Mouse (Mus musculus) heart, adult 2 months (tissue): Measurements from ENCODE around the gene Tmem238l. TPM values are rescaled to one million over a fixed set of nuclear protein-coding genes. Genes with fewer than 3 reads are reported as not detected.

Source experiments
- DNase-seq, 2 experiments: peaks; one replicate each; pipeline ENCODE4 v3.0.0; 2021
- H3K27ac ChIP-seq: fragments of 200-600 bp; 2 replicates; pipeline ENCODE4 v1.8.1; 2022
- H3K27me3 ChIP-seq: fragments of 200-500 bp; 2 replicates; pipeline ENCODE4 v1.6.1; 2012; ENCODE audit warnings: mild to moderate bottlenecking, low read length, inconsistent platforms, mixed read lengths; ENCODE audit not compliant: control insufficient read depth, insufficient read depth
- H3K36me3 ChIP-seq: fragments of 200-500 bp; 2 replicates; pipeline ENCODE4 v1.6.1; 2012; ENCODE audit warnings: low read length, inconsistent platforms; ENCODE audit not compliant: control insufficient read depth, insufficient read depth
- H3K4me1 ChIP-seq: fragments of 200-500 bp; 2 replicates; pipeline ENCODE4 v1.6.1; 2011; ENCODE audit warnings: low read length; ENCODE audit not compliant: control insufficient read depth, insufficient read depth
- H3K4me3 ChIP-seq: fragments of 200-600 bp; 2 replicates; pipeline ENCODE4 v1.8.1; 2022
- H3K79me2 ChIP-seq: fragments of 200-500 bp; replicated peaks from 2 replicates; pipeline ENCODE4 v1.6.1; 2012; ENCODE audit warnings: mild to moderate bottlenecking, inconsistent platforms, low read length, moderate library complexity, mixed read lengths; ENCODE audit not compliant: control insufficient read depth, insufficient read depth
- H3K9ac ChIP-seq: fragments of 200-500 bp; 2 replicates; pipeline ENCODE4 v1.6.1; 2012; ENCODE audit warnings: low read depth, mild to moderate bottlenecking, control low read depth, inconsistent platforms, low read length, mixed read lengths
- CTCF ChIP-seq: fragments of 200-600 bp; IDR thresholded peaks from 2 replicates; pipeline ENCODE4 v1.8.1; 2022; ENCODE audit warnings: antibody characterized with exemption, mild to moderate bottlenecking, moderate library complexity
- EP300 ChIP-seq: fragments of 200-500 bp; IDR thresholded peaks from 2 replicates; pipeline ENCODE4 v1.6.1; 2011; ENCODE audit warnings: low read depth, low read length, control low read depth; ENCODE audit not compliant: insufficient read depth
- POLR2A ChIP-seq: fragments of 200-500 bp; IDR thresholded peaks from 2 replicates; pipeline ENCODE4 v1.6.1; 2011; ENCODE audit warnings: mild to moderate bottlenecking, low read depth, low read length, control low read depth; ENCODE audit not compliant: insufficient read depth
- WGBS: fragments of 180-500 bp; shearing (Covaris S2); methylation state at CpG from one replicate; pipeline ENCODE4 v1.1.7; 2018; 5-methylcytosine and 5-hydroxymethylcytosine counted together
- intact Hi-C: fragments of 180-260 bp; cut with DNase I; formaldehyde crosslinking; loops from one replicate; pipeline ENCODE4 v1.15.1; 2025
- polyA plus RNA-seq: library from polyadenylated mRNA; depleted of rRNA; stranded (reverse); fragments of >200 nt; gene quantifications from 2 replicates; pipeline ENCODE4 v1.2.3, GENCODE M21; 2012
- total RNA-seq, 2 experiments: library from RNA; stranded (reverse); gene quantifications; 2 replicates each; pipeline ENCODE4 v1.2.3; 2021

Tmem238l gene
- total and polyA plus RNA-seq, 3 experiments = not detected

DNA sequence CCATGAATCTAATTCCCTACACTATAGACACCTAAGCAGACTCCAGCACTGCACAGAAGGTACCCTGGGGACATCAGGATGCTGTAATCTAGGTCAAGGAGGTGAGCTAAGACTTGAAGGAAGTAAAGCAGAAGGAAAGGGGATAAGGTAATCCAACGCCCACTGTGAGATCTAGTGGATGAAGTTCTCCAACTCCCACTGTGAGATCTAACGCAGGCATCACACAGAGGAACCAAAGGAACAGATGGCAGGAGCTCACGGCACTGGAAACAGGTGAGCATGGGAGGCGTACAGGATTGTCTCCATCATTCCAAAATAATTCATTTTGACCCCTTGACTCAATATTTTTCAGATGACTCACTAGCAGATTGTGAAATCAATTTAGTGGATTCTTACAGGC lies 40.0 kb downstream of the Tmem238l start:
- Histone ChIP-seq H3K4me1 (peaks cover 3% of the 10 kb centered on the region), H3K4me3 (no peak overlapping the region), H3K27me3 (no peaks in the 10 kb centered on the region), H3K27ac (no peak overlapping the region), H3K79me2 (no peaks in the 10 kb centered on the region), H3K9ac (no peak overlapping the region), H3K36me3 (no peaks in the 10 kb centered on the region)
- no peak for DNase-seq
- intact Hi-C loops = no loop called here
- TF ChIP-seq POLR2A (no peak), CTCF (no peak), EP300 (no peak)
- WGBS = 82% methylated on average over 4 of the region's 4 CpGs

DNA sequence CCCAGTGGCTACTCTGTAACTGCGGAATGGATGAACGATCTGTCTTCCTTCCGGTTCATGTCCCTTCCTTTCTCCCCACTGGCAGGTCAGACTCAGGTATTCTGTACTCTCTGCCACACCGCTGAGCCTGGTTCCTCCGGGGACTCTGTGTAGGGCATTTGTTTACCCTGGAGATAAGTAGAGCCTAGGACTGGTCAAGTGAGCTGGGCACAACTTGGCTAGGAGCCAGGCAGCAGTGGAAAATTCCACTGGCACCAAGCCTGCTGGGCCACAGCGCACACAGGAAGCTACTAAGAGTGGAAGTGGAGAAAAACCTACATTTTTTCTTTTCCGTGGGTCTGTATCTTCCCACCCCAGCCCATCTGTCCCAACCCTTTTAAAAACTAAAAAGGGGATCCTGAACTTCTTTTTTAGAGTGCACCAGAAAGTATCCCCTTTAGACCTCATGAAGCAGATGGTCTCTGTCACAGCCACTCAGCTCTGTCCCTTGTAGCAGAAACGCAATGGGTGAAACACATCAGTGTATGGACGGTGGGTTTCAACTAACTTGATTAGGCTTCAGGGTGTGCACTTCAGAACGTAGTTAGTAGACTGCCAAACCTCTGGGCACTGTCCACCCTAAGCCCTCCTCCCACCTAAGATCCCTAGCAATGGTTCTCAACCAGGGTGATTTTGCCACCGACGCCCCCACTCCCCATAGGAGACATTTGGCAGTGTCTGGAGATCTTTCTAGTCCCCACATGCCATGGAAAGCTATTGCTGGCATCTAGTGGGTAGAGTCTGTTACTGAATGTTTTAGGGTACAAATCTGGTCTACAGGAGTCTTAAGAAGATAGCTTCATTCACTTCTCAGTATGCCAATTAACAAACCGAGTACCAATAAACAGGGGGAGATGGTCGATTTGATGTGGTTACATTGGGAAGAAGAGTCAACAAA lies 42.3 kb downstream of the Tmem238l start:
- DNase-seq = peak; percentile 74 to 75
- Histone ChIP-seq H3K27ac (no peak overlapping the region; the same call in 1 of the 2 replicates), H3K79me2 (no peaks in the 10 kb centered on the region), H3K4me1 (peaks cover 3% of the 10 kb centered on the region), H3K36me3 (no peaks in the 10 kb centered on the region), H3K9ac (no peak overlapping the region), H3K4me3 (no peak overlapping the region), H3K27me3 (no peaks in the 10 kb centered on the region)
- TF ChIP-seq EP300 (0 out of 2 replicates have a peak, but pooled peaks have one; percentile 19), CTCF (no peak), POLR2A (no peak)
- intact Hi-C loops = no loop called here
- WGBS = 48% methylated on average over 14 of the region's 14 CpGs

DNA sequence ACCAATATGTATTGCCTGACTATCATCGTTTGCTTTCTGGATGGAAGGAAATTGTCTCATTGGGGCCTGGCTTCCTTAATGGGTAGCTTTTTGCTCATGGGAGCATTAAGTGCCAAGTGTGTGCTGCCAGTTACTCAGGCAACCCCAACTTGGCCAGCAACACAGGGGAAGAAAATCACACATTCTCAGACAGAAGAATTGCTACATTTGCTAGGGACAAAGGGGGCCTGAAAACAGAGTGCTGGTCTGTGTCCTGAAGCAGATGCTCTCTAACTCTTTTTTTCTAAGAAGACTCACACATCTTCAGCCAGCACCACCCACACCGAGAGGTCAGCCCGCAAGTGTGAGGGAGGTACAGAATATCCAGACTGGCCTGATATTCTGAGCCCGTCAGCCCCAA lies 44.2 kb downstream of the Tmem238l start:
- 69% methylated on average over 4 of the region's 4 CpGs for WGBS
- H3K27me3 ChIP-seq = no peaks in the 10 kb centered on the region
- H3K4me1 ChIP-seq = peaks cover 3% of the 10 kb centered on the region
- no peak for DNase-seq
- intact Hi-C loops = no loop called here
- H3K79me2 ChIP-seq = no peaks in the 10 kb centered on the region
- no peak overlapping the region for H3K9ac ChIP-seq
- no peaks in the 10 kb centered on the region for H3K36me3 ChIP-seq
- H3K4me3 ChIP-seq = no peak overlapping the region
- no peak for TF ChIP-seq POLR2A
- TF ChIP-seq CTCF = no peak
- no peak for TF ChIP-seq EP300
- no peak overlapping the region for H3K27ac ChIP-seq

DNA sequence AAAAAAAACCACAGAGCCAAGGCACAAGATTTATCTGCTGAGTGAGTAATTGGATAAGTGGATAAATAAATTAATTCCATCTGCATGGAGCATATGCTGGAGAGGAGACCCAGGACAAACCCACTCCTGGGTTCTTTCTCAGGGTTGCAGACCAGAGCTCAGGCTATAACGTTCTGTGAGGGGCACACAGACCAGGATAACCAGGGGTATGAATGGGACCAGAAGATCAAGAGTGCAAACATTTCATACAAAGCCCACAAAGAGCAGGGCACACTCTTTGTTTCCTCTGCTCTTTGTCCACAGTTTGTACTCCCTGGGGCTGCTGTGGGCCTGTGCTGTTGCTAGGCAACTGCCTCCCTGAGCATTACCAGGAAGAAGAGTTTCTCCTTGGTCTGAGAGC lies 45.3 kb downstream of the Tmem238l start:
- Histone ChIP-seq H3K4me3 (no peak overlapping the region), H3K27me3 (no peaks in the 10 kb centered on the region), H3K9ac (no peak overlapping the region), H3K36me3 (no peaks in the 10 kb centered on the region), H3K4me1 (peaks cover 3% of the 10 kb centered on the region), H3K79me2 (no peaks in the 10 kb centered on the region), H3K27ac (no peak overlapping the region)
- WGBS = 72% methylated on average over 1 of the region's 1 CpGs
- no peak for DNase-seq
- intact Hi-C loops = no loop called here
- TF ChIP-seq CTCF (no peak), POLR2A (no peak), EP300 (no peak)

DNA sequence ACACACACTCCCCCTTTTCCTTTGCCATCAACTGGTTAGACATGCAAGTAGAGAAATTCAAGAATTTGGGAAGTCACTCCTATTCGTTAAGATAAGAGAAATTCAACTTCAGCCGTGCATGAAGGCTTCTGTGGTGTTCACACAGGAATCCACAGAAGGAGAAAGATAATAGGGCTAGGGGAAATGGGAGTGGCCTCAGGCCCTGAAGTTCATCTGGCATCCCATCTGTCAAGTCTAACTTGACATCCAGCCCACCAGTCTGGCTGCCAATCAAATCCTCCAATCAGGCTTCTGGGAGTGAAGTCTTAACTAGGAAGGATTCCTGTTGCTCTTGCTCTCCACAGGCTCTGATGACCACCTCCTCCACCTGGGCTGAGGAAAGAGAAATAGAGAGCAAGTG lies 46.5 kb downstream of the Tmem238l start:
- 32% methylated on average over 2 of the region's 2 CpGs for WGBS
- H3K27me3 ChIP-seq = no peaks in the 10 kb centered on the region
- no peak overlapping the region for H3K4me3 ChIP-seq
- intact Hi-C loops = no loop called here
- TF ChIP-seq POLR2A = no peak
- no peak for TF ChIP-seq CTCF
- TF ChIP-seq EP300 = no peak
- DNase-seq = no peak
- H3K79me2 ChIP-seq = no peaks in the 10 kb centered on the region
- H3K27ac ChIP-seq = no peak overlapping the region
- no peak overlapping the region for H3K9ac ChIP-seq
- no peaks in the 10 kb centered on the region for H3K36me3 ChIP-seq
- peaks cover 3% of the 10 kb centered on the region for H3K4me1 ChIP-seq

DNA sequence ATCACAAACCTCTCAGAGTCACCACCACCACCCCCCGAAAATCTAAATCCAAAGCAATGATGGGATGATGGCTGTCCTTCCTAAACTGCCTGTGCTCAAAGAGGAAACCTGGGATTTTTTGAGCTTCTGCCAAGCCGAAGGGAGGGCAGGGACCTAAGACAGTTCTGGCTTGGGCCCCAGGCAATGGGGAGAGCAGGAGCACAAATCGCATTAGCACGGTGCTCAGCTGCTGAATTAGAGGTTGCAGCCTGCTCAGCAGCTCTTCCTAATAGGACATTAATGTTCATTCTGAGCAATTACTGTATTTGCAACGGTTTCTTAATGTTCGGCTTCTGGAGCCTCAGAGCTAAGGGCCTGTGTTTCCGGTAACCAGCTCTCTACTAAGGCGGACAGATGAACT lies 51.5 kb downstream of the Tmem238l start:
- no peak for DNase-seq
- WGBS = 74% methylated on average over 8 of the region's 8 CpGs
- Histone ChIP-seq H3K9ac (no peak overlapping the region), H3K4me1 (no peaks in the 10 kb centered on the region; the same call in 1 of the 2 replicates), H3K36me3 (no peaks in the 10 kb centered on the region), H3K27ac (no peak overlapping the region), H3K4me3 (no peak overlapping the region), H3K79me2 (no peaks in the 10 kb centered on the region), H3K27me3 (no peaks in the 10 kb centered on the region)
- TF ChIP-seq EP300 (no peak), CTCF (no peak), POLR2A (no peak)
- intact Hi-C loops = no loop called here
